8 mouse cellular contexts compared by ENCODE assay signal in the genomic region with DNA sequence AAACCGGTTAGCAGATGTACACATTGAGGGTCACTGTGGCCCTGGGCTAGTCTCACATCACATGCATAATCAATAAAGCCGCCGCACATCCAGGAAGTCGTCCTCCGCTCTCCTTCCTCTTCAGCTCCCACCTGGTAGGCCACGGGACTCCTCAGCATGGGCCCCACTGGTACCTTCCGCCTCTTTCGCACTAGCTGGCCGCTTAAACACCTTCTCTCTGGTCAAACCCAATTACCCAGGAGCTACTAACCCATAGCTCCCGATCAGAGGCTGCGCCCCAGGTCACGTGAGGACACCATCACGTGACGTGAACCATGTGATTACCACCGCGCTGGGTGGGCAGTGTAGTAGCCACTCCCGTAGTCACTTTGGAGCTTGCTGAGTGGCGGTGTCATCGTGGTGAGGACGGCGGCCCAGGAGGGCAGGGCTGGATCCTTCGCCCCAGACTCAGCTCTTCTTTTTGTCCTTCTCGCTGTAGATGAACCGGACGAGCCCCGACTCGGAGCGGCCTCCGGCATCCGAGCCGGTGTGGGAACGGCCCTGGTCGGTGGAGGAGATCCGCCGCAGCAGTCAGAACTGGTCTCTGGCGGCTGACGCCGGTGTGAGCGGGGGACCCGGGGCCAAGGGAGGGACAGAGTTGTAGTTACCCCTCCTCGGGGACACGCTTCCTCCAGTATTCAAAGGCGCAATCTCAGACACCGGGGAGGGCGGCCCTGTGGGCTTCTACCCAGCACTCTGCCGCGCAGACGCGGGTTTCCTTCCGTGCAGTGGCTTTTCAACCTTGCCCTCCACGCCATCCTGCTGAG. TPM values are rescaled to one million over a fixed set of nuclear protein-coding genes. Genes with fewer than 3 reads are reported as not detected.
DNase-seq lines count a peak whose midpoint lies in the region; ATAC-seq and TF ChIP-seq lines count a peak whose summit lies in the region.

TSS of gene Washc2 (plus strand) at position 310 of the 806 bp plus-strand sequence.

- peak; percentile 82 for TF ChIP-seq POLR2A in CH12.LX (IDR thresholded peaks at IDR 0.05; ENCODE audit: low read depth, low read length)

- dilution Hi-C loops in CH12.LX (cut with MboI; ENCODE audit: extremely low pct_ligation_motif_present, extremely low pct_unique_long_range_greater_than_20kb, low sequenced_read_pairs), result no loop called here

- H3K4me1 ChIP-seq in CH12.LX (ENCODE audit: control insufficient read depth in 1 of 2, insufficient read depth in 2 of 2), result peaks cover 8 to 46% of the 10 kb centered on the region in 2 experiments
- 0 out of 2 replicates have a peak, but pooled peaks cover 6% of the 10 kb centered on the region for H3K4me1 ChIP-seq in forebrain, embryonic 11.5 days (replicated peaks; ENCODE audit: control insufficient read depth, insufficient read depth, low read length)
- peaks cover 9% of the 10 kb centered on the region for H3K4me1 ChIP-seq in heart, embryonic 16.5 days (ENCODE audit: control insufficient read depth, insufficient read depth, low read length)
- peaks cover 20% of the 10 kb centered on the region for H3K4me1 ChIP-seq in liver, embryonic 15.5 days (replicated peaks)
- peaks cover 14% of the 10 kb centered on the region for H3K4me1 ChIP-seq in neural tube, embryonic 12.5 days

- peak; percentile 93 for DNase-seq in CH12.LX (ENCODE audit: extremely low read depth)
- peak; percentile 92 for DNase-seq in c-Kit-positive CD71-positive TER-119-negative erythroid progenitor cells, embryonic 14.5 days (ENCODE audit: low read depth)
- peak; percentile 95 for DNase-seq in forebrain, embryonic 11.5 days (ENCODE audit: low spot score)
- peak; percentile 97 for DNase-seq in kidney, postnatal 36 days
- peak; percentile 93 for DNase-seq in telencephalon, adult 2 months (ENCODE audit: low read depth, low spot score)

- H3K9ac ChIP-seq in CH12.LX (ENCODE audit: insufficient read depth, low read depth), result peak within 1 kb of the TSS; percentile 87
- peak within 1 kb of the TSS; percentile 80 for H3K9ac ChIP-seq in forebrain, embryonic 11.5 days (ENCODE audit: low read length)
- peak within 1 kb of the TSS; percentile 79 for H3K9ac ChIP-seq in heart, embryonic 16.5 days (ENCODE audit: low read length)
- peak within 1 kb of the TSS; percentile 80 for H3K9ac ChIP-seq in liver, embryonic 15.5 days
- peak within 1 kb of the TSS; percentile 78 for H3K9ac ChIP-seq in neural tube, embryonic 12.5 days

- peaks cover 2 to 27% of the 10 kb centered on the region in 2 experiments for H3K36me3 ChIP-seq in CH12.LX (replicated peaks in 1 of 2; ENCODE audit: control insufficient read depth in 1 of 2, insufficient read depth in 1 of 2, low read length in 1 of 2)
- no peaks in the 10 kb centered on the region; the same call in 1 of the 2 replicates for H3K36me3 ChIP-seq in forebrain, embryonic 11.5 days (ENCODE audit: control insufficient read depth, insufficient read depth, low read length)
- H3K36me3 ChIP-seq in heart, embryonic 16.5 days (ENCODE audit: control insufficient read depth, insufficient read depth), result no peaks in the 10 kb centered on the region
- H3K36me3 ChIP-seq in liver, embryonic 15.5 days (replicated peaks), result 0 out of 2 replicates have a peak, but pooled peaks cover 11% of the 10 kb centered on the region
- peaks cover 16% of the 10 kb centered on the region; the same call in 1 of the 2 replicates for H3K36me3 ChIP-seq in neural tube, embryonic 12.5 days

- ATAC-seq in forebrain, embryonic 11.5 days (replicated peaks; ENCODE audit: low FRiP score), result peak; percentile 98
- peak; percentile 98 for ATAC-seq in heart, embryonic 16.5 days (replicated peaks; ENCODE audit: extremely low read depth, insufficient read depth, low FRiP score)
- ATAC-seq in liver, embryonic 15.5 days (ENCODE audit: insufficient read depth), result peak; percentile 98
- peak; percentile 99 for ATAC-seq in neural tube, embryonic 12.5 days (ENCODE audit: low FRiP score, low read depth)

- H3K9me3 ChIP-seq in CH12.LX (replicated peaks; ENCODE audit: low read length), result no peaks in the 10 kb centered on the region
- no peaks in the 10 kb centered on the region for H3K9me3 ChIP-seq in forebrain, embryonic 11.5 days (ENCODE audit: control insufficient read depth, low read length)
- no peaks in the 10 kb centered on the region for H3K9me3 ChIP-seq in heart, embryonic 16.5 days (replicated peaks; ENCODE audit: control insufficient read depth, low read length)
- no peaks in the 10 kb centered on the region for H3K9me3 ChIP-seq in liver, embryonic 15.5 days (replicated peaks)
- H3K9me3 ChIP-seq in neural tube, embryonic 12.5 days, result no peaks in the 10 kb centered on the region

- TF ChIP-seq CTCF in CH12.LX (conservative IDR thresholded peaks at IDR 0.05 in 1 of 2, IDR thresholded peaks at IDR 0.05 in 1 of 2; ENCODE audit: low read depth in 2 of 2, low read length in 2 of 2), result no peak

- TF ChIP-seq EP300 in CH12.LX (IDR thresholded peaks at IDR 0.05; ENCODE audit: low read length), result no peak

- peak within 1 kb of the TSS; percentile 67 for H3K27ac ChIP-seq in CH12.LX (ENCODE audit: insufficient read depth, low read depth)
- H3K27ac ChIP-seq in forebrain, embryonic 11.5 days (ENCODE audit: low read depth, low read length), result peak within 1 kb of the TSS; percentile 31; the same call in 1 of the 2 replicates
- peak within 1 kb of the TSS; percentile 69 for H3K27ac ChIP-seq in heart, embryonic 16.5 days (ENCODE audit: low read length)
- H3K27ac ChIP-seq in liver, embryonic 15.5 days (replicated peaks), result peak within 1 kb of the TSS; percentile 75
- H3K27ac ChIP-seq in neural tube, embryonic 12.5 days, result peak within 1 kb of the TSS; percentile 44; the same call in 1 of the 2 replicates

- peak within 1 kb of the TSS; percentile 67 to 92 (median 72) for H3K4me3 ChIP-seq in CH12.LX (replicated peaks in 1 of 3; ENCODE audit: low read depth in 2 of 3, low read length in 2 of 3, poor library complexity in 1 of 3)
- H3K4me3 ChIP-seq in forebrain, embryonic 11.5 days (ENCODE audit: low read depth, low read length), result peak within 1 kb of the TSS; percentile 78
- peak within 1 kb of the TSS; percentile 74 for H3K4me3 ChIP-seq in heart, embryonic 16.5 days (ENCODE audit: low read length)
- peak within 1 kb of the TSS; percentile 74 for H3K4me3 ChIP-seq in liver, embryonic 15.5 days (replicated peaks)
- peak within 1 kb of the TSS; percentile 69 for H3K4me3 ChIP-seq in neural tube, embryonic 12.5 days

- no peak for TF ChIP-seq RAD21 in CH12.LX (IDR thresholded peaks at IDR 0.05; ENCODE audit: low read depth, low read length)

- H3K4me2 ChIP-seq in CH12.LX (ENCODE audit: insufficient read depth, low read depth, poor library complexity, severe bottlenecking), result peak within 1 kb of the TSS; percentile 94
- H3K4me2 ChIP-seq in forebrain, embryonic 11.5 days (ENCODE audit: low read depth, low read length, severe bottlenecking), result peak within 1 kb of the TSS; percentile 92
- peak within 1 kb of the TSS; percentile 86 for H3K4me2 ChIP-seq in heart, embryonic 16.5 days (ENCODE audit: low read depth, low read length)
- peak within 1 kb of the TSS; percentile 97 for H3K4me2 ChIP-seq in liver, embryonic 15.5 days
- peak within 1 kb of the TSS; percentile 91 for H3K4me2 ChIP-seq in neural tube, embryonic 12.5 days (replicated peaks)

- WGBS in forebrain, embryonic 11.5 days, result under 1% methylated on average over 51 of the region's 51 CpGs
- WGBS in heart, embryonic 16.5 days, result under 1% methylated on average over 51 of the region's 51 CpGs
- under 1% methylated on average over 51 of the region's 51 CpGs for WGBS in liver, embryonic 15.5 days (ENCODE audit: insufficient replicate concordance)
- WGBS in neural tube, embryonic 12.5 days, result under 1% methylated on average over 51 of the region's 51 CpGs

- H3K79me2 ChIP-seq in CH12.LX (replicated peaks; ENCODE audit: control insufficient read depth, extremely low read depth, insufficient read depth, poor library complexity, severe bottlenecking), result 0 out of 2 replicates have a peak, but pooled peaks cover 6% of the 10 kb centered on the region

- H3K27me3 ChIP-seq in CH12.LX (replicated peaks), result no peaks in the 10 kb centered on the region
- no peaks in the 10 kb centered on the region for H3K27me3 ChIP-seq in forebrain, embryonic 11.5 days (ENCODE audit: control insufficient read depth, insufficient read depth, low read length)
- H3K27me3 ChIP-seq in heart, embryonic 16.5 days (ENCODE audit: control insufficient read depth, insufficient read depth, low read length), result no peaks in the 10 kb centered on the region
- H3K27me3 ChIP-seq in liver, embryonic 15.5 days, result no peaks in the 10 kb centered on the region
- no peaks in the 10 kb centered on the region for H3K27me3 ChIP-seq in neural tube, embryonic 12.5 days (replicated peaks)

- in situ Hi-C loops in CH12.LX (cut with MboI; ENCODE audit: low pct_ligation_motif_present, low pct_unique_long_range_greater_than_20kb, low sequenced_read_pairs), result loop anchor here (25.0 kb wide), 1 partner anchor 204 kb away; no protein-coding TSS in a partner anchor

TF ChIP-seq in CH12.LX, 34 proteins besides CTCF, POLR2A, EP300 and RAD21 (continues in another document):
- TF ChIP-seq UBTF (IDR thresholded peaks at IDR 0.05; ENCODE audit: low read depth, low read length), result no peak; the same call in 1 of the 2 replicates
- peak; percentile 68; the same call in 1 of the 2 replicates for TF ChIP-seq NELFE (IDR thresholded peaks at IDR 0.05; ENCODE audit: low read depth, low read length)
- peak; percentile 60 for TF ChIP-seq ETS1 (conservative IDR thresholded peaks at IDR 0.05; ENCODE audit: low read depth, low read length)
- TF ChIP-seq MXI1 (IDR thresholded peaks at IDR 0.05; ENCODE audit: low read depth, low read length), result peak; percentile 92
- peak; percentile 99 for TF ChIP-seq BHLHE40 (IDR thresholded peaks at IDR 0.05; ENCODE audit: low read depth, low read length)
- TF ChIP-seq MEF2A (IDR thresholded peaks at IDR 0.05; ENCODE audit: borderline replicate concordance, low read depth, low read length), result peak; percentile 46; the same call in 1 of the 2 replicates
- TF ChIP-seq MYC (IDR thresholded peaks at IDR 0.05; ENCODE audit: low read depth, low read length), result 0 out of 2 replicates have a peak, but pooled peaks have one; percentile 59
- peak; percentile 99 for TF ChIP-seq MAX (IDR thresholded peaks at IDR 0.05; ENCODE audit: low read length)
- no peak for TF ChIP-seq E2F4 (IDR thresholded peaks at IDR 0.05; ENCODE audit: insufficient replicate concordance, low read depth, low read length)
- 0 out of 2 replicates have a peak, but pooled peaks have one; percentile 53 for TF ChIP-seq MAZ (IDR thresholded peaks at IDR 0.05; ENCODE audit: low read depth, low read length)
- peak; percentile 99 for TF ChIP-seq SIN3A (IDR thresholded peaks at IDR 0.05; ENCODE audit: low read length)

RNA-seq across cellular contexts. Expression of gene Washc2, which starts in this region (rescaled TPM):
- total RNA-seq in CH12.LX (2012; rRNA removed), result 37.4 and 39.6 TPM in 2 replicates
- total RNA-seq in CH12.LX (2014; rRNA removed), result 37.3 and 42.6 TPM in 2 replicates
- 51.7 and 59.3 TPM in 2 replicates for polyA plus RNA-seq in CH12.LX (2012; ENCODE audit: insufficient read length, low read depth)
- 48.0 and 54.2 TPM in 2 replicates for polyA plus RNA-seq in forebrain, embryonic 11.5 days (2014; fragmentation: Nextera tagmentation; extraction: Ambion mirVana)
- polyA plus RNA-seq in heart, embryonic 16.5 days (2015; fragmentation: Nextera tagmentation; extraction: Ambion mirVana), result 30.3 and 31.3 TPM in 2 replicates
- 12.5 and 13.7 TPM in 2 replicates for polyA plus RNA-seq in liver, embryonic 15.5 days (2015; fragmentation: Nextera tagmentation; extraction: Ambion mirVana)
- 63.2 and 72.0 TPM in 2 replicates for polyA plus RNA-seq in neural tube, embryonic 12.5 days (2016; fragmentation: Nextera tagmentation; extraction: Ambion mirVana)

Comparison
In these comparisons a context has a peak if more than half of its experiments do, and no peak if none do; other contexts are left out.
1. Peak in every context shown above with its lines: DNase-seq, ATAC-seq, H3K4me3 ChIP-seq and H3K27ac ChIP-seq.